Mouse (Mus musculus) intestine, postnatal 0 days (tissue): ENCODE measurements around the gene Gm48551. TPM values are rescaled to one million over a fixed set of nuclear protein-coding genes. Genes with fewer than 3 reads are reported as not detected.

Experiments used
- ATAC-seq: fragments of 200-750 bp; cut with Nextera tagmentation; 2 replicates; pipeline ENCODE4 v1.8.0; 2017; ENCODE audit warnings: mild to moderate bottlenecking, moderate TSS enrichment, moderate library complexity
- H3K27ac ChIP-seq: fragments of 300-500 bp; sonication (generic); 2 replicates; pipeline ENCODE4 v1.5.1; 2014; ENCODE audit warnings: mild to moderate bottlenecking, low read depth, low read length, moderate library complexity
- H3K27me3 ChIP-seq: fragments of 300-500 bp; sonication (generic); replicated peaks from 2 replicates; pipeline ENCODE4 v1.6.1; 2014; ENCODE audit warnings: low read length, mixed read lengths; ENCODE audit not compliant: control insufficient read depth, insufficient read depth
- H3K36me3 ChIP-seq: fragments of 300-500 bp; sonication (generic); 2 replicates; pipeline ENCODE4 v1.6.1; 2014; ENCODE audit warnings: mild to moderate bottlenecking, moderate library complexity; ENCODE audit not compliant: control insufficient read depth, insufficient read depth
- H3K4me1 ChIP-seq: fragments of 300-500 bp; sonication (generic); replicated peaks from 2 replicates; pipeline ENCODE4 v1.6.1; 2014; ENCODE audit warnings: antibody characterized with exemption, low read length, mixed read lengths; ENCODE audit not compliant: control insufficient read depth, insufficient read depth
- H3K4me2 ChIP-seq: fragments of 300-500 bp; sonication (generic); replicated peaks from 2 replicates; pipeline ENCODE4 v1.6.1; 2014; ENCODE audit warnings: low read depth, mild to moderate bottlenecking, moderate library complexity
- H3K4me3 ChIP-seq: fragments of 300-500 bp; sonication (generic); 2 replicates; pipeline ENCODE4 v1.5.1; 2014; ENCODE audit warnings: low read depth, low read length
- H3K9ac ChIP-seq: fragments of 300-500 bp; sonication (generic); 2 replicates; pipeline ENCODE4 v1.6.1; 2014; ENCODE audit warnings: mild to moderate bottlenecking, low read depth, low read length
- H3K9me3 ChIP-seq: fragments of 300-500 bp; sonication (generic); 2 replicates; pipeline ENCODE4 v1.6.1; 2016; ENCODE audit warnings: mixed run types; ENCODE audit not compliant: control insufficient read depth
- CTCF ChIP-seq: sonication (generic); IDR thresholded peaks from 2 replicates; pipeline ENCODE4 v1.5.1; 2016; ENCODE audit warnings: low read depth, mild to moderate bottlenecking, control low read depth, antibody characterized with exemption, moderate library complexity
- WGBS: fragments of 180-500 bp; shearing (Covaris S2); extraction: QIAGEN DNeasy Blood & Tissue Kit; methylation state at CpG from one replicate; pipeline ENCODE4 v1.1.7; 2014; 5-methylcytosine and 5-hydroxymethylcytosine counted together
- polyA plus RNA-seq: library from polyadenylated mRNA; unstranded; fragments of >200 nt; fragmentation: Nextera tagmentation; extraction: Ambion mirVana; gene quantifications from 2 replicates; pipeline ENCODE4 v1.2.1, GENCODE M21; 2015

The Gm48551 gene
- polyA plus RNA-seq, 1 experiment from 2014 or later: 0.76 TPM

- ATAC-seq: no peak
- Histone ChIP-seq H3K4me1 (no peaks in the 10 kb centered on the region), H3K4me3 (no peak overlapping the region), H3K9ac (no peak overlapping the region), H3K27ac (no peak overlapping the region), H3K27me3 (peaks cover 16% of the 10 kb centered on the region), H3K36me3 (peaks cover 7% of the 10 kb centered on the region; the same call in 1 of the 2 replicates), H3K4me2 (no peak overlapping the region), H3K9me3 (no peaks in the 10 kb centered on the region)
- no peak for TF ChIP-seq CTCF
- 75% methylated on average over 5 of the region's 5 CpGs for WGBS
Measured at GRCm38 (mm10) chr10:81421797-81422100, 37.5 kb downstream of the Gm48551 start.

GRCm38 (mm10) chr10:81422191-81422590, 37.9 kb downstream of the Gm48551 start:
- no peak for TF ChIP-seq CTCF
- Histone ChIP-seq H3K27me3 (peaks cover 17% of the 10 kb centered on the region), H3K27ac (no peak overlapping the region), H3K9ac (no peak overlapping the region), H3K9me3 (no peaks in the 10 kb centered on the region), H3K36me3 (peaks cover 7% of the 10 kb centered on the region; the same call in 1 of the 2 replicates), H3K4me2 (no peak overlapping the region), H3K4me3 (no peak overlapping the region), H3K4me1 (no peaks in the 10 kb centered on the region)
- no peak for ATAC-seq
- 72% methylated on average over 6 of the region's 6 CpGs for WGBS

- peaks cover 19% of the 10 kb centered on the region for H3K27me3 ChIP-seq
- no peak overlapping the region for H3K4me3 ChIP-seq
- H3K27ac ChIP-seq: no peak overlapping the region
- no peak overlapping the region for H3K4me2 ChIP-seq
- H3K36me3 ChIP-seq: peaks cover 7% of the 10 kb centered on the region; the same call in 1 of the 2 replicates
- no peak for ATAC-seq
- H3K9me3 ChIP-seq: no peaks in the 10 kb centered on the region
- WGBS: 89% methylated on average over 3 of the region's 3 CpGs
- TF ChIP-seq CTCF: no peak
- no peak overlapping the region for H3K9ac ChIP-seq
- no peaks in the 10 kb centered on the region for H3K4me1 ChIP-seq
Measured at GRCm38 (mm10) chr10:81422661-81423217, 38.5 kb downstream of the Gm48551 start.

GRCm38 (mm10) chr10:81423476-81424245, 39.4 kb downstream of the Gm48551 start:
- no peak overlapping the region for H3K9ac ChIP-seq
- no peak overlapping the region for H3K27ac ChIP-seq
- ATAC-seq: no peak
- peaks cover 7% of the 10 kb centered on the region; the same call in 1 of the 2 replicates for H3K36me3 ChIP-seq
- peak overlapping the region; percentile 72 for H3K4me2 ChIP-seq
- no peaks in the 10 kb centered on the region for H3K9me3 ChIP-seq
- WGBS: 73% methylated on average over 4 of the region's 4 CpGs
- TF ChIP-seq CTCF: no peak
- H3K4me1 ChIP-seq: no peaks in the 10 kb centered on the region
- no peak overlapping the region for H3K4me3 ChIP-seq
- H3K27me3 ChIP-seq: peaks cover 19% of the 10 kb centered on the region

GRCm38 (mm10) chr10:81424246-81425051, 40.2 kb downstream of the Gm48551 start:
- 13% methylated on average over 25 of the region's 25 CpGs for WGBS
- Histone ChIP-seq H3K36me3 (peaks cover 7% of the 10 kb centered on the region; the same call in 1 of the 2 replicates), H3K9me3 (no peaks in the 10 kb centered on the region), H3K4me3 (0 out of 2 replicates have a peak overlapping the region, but pooled peaks have one; percentile 11), H3K27ac (no peak overlapping the region), H3K4me2 (peak overlapping the region; percentile 72), H3K27me3 (peaks cover 19% of the 10 kb centered on the region), H3K9ac (no peak overlapping the region), H3K4me1 (no peaks in the 10 kb centered on the region)
- no peak for TF ChIP-seq CTCF
- no peak for ATAC-seq
